Mouse (Mus musculus): ENCODE data around the gene Ube2j1.

Gene Ube2j1

GRCm38 (mm10) chr4:33070326-33070725 lies 39.1 kb downstream of the Ube2j1 start:
- no peak for DNase-seq (ENCODE audit: low spot score in 2 of 2)

DNA sequence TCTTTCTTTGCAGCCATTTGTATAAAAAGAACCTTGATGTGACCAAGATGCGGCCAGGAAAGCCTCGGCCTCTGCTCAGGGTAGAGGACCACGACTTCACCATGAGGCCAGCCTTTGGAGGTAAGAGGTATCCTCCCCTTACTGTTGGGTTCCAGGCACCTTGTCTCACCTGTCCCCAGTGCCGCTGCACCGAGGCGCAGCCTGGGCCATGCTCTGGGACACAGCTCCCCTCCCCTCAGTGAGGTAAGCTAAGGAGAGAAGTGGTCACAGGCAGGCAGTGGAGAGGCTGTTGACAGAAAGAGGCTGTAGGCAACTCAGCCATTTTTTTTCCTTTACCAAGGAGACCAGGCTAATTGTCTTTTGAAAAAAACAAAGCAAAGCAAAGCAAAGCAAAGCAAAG lies 40.1 kb downstream of the Ube2j1 start:
- no peak for DNase-seq (ENCODE audit: low spot score in 2 of 2)

GRCm38 (mm10) chr4:33072526-33073161 lies 41.4 kb downstream of the Ube2j1 start:
- DNase-seq (ENCODE audit: low spot score in 2 of 2): peak; percentile 24 to 73

- DNase-seq (ENCODE audit: low spot score in 2 of 2): no peak
Measured at GRCm38 (mm10) chr4:33074406-33074805, 43.2 kb downstream of the Ube2j1 start.

GRCm38 (mm10) chr4:33074851-33075250 lies 43.6 kb downstream of the Ube2j1 start:
- DNase-seq (ENCODE audit: low spot score in 2 of 2): no peak

DNA sequence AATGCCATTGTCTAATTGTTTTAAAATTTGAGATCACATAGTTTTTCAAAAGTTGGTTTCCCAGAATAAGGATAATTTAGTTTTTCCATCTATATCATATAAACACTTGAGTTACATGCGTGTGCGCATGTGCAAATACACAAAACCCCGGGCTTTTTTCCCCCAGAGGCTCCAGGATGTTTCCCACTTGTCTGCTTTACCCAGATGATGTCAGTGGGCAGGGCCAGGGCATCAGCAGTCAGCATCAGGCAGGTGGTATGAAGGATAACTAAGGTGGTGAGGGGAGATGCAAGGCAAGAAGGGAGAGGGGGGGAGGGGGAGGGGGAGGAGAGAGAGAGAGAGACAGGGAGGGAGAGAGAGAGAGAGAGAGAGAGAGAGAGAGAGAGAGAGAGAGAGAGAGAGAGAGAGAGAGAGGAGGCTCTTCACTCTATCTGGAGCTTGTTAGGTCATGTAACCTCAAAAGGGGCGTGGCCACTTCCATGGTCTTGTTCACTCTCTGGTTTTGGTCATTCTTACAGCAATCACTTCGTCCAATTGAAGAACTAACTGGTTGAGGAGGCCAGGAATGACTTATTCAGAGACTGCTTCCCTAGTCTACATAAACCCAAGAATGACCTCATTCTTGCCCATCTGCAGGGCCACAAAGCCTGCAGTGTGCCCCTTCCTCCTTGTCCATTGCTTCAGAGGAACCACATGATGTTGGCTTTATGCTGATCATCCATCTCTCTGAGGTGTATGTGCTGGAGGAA lies 44.7 kb downstream of the Ube2j1 start:
- DNase-seq (ENCODE audit: low spot score in 2 of 2): no peak

- no peak for DNase-seq (ENCODE audit: low spot score in 2 of 2)
Measured at GRCm38 (mm10) chr4:33077161-33077560, 45.9 kb downstream of the Ube2j1 start.

- DNase-seq (ENCODE audit: low spot score in 2 of 2): no peak
Measured at GRCm38 (mm10) chr4:33077724-33078123, 46.5 kb downstream of the Ube2j1 start.

DNA sequence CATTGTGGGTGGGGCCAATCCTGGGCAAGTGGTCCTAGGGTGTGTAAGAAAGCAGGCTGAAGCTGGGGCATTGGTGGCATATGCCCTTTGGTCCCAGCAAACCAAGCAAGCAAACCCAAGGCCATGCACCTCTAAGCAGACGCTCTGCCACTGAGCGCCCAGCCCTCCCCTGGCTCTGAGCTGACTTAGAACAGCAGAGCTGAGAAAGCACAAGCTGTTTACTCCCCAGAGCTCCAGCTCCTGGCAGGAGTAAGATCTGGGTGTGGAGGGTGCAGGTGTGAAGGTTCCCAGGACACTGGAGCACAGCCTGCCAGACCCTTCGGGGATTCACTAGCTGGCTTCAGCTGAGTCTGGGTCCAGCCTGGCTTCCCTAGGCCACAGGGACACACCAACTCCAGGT lies 47.3 kb downstream of the Ube2j1 start:
- no peak for DNase-seq (ENCODE audit: low spot score in 2 of 2)

GRCm38 (mm10) chr4:33099118-33099694 lies 68.0 kb downstream of the Ube2j1 start:
- DNase-seq (ENCODE audit: low spot score in 2 of 2): no peak

Data from spleen, postnatal 10 days (tissue).